Mouse (Mus musculus) left cerebral cortex, adult 9 months (tissue): Measurements from ENCODE around the gene Hmcn2.

ENCODE experiments used
- DNase-seq, 2 experiments: peaks; one replicate each; pipeline ENCODE4 v3.0.0; 2022; ENCODE audit warnings: low spot score in 2 of 2

The Hmcn2 gene

DNA sequence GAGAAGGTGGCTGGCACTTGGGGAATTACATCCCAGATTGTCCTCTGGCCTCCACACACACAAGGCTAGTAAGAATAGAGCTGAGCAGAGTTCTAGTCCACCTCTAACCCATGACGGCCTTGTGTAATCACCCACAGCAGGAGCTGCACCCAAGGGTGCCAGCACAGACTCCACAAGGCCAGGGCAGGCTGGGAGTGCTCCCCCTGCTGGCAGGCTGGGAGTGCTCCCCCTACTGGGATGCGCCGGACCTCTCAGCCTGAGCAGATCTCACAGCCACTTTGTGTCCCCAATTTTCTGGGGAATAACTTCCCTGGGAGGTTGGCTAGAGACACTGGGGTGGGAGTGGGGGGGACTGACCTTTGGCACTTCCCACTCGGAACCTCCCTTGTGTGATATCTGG, 68.7 kb downstream of the Hmcn2 start:
- DNase-seq: no peak

GRCm38 (mm10) chr2:31416968-31417367, 102.8 kb downstream of the Hmcn2 start:
- no peak for DNase-seq

DNA sequence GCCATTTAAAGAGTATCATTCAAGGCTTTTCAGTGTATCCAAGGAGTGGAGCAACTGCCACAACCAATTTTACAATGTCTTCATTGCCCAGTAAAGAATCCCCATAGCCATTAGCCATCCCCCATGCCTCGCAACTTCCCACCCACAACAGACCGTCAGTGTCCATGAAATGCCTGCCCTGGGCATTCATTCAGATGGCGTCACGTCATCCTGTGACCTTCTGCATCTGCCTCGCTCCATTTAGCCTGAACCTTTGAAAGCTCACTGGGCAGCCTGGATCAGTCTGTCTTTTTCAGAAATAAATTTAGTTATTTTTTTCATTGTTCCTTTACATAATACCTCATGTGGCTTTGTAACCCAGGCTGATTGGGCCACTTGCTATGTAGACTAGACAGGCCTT, 103.8 kb downstream of the Hmcn2 start:
- DNase-seq: no peak

DNA sequence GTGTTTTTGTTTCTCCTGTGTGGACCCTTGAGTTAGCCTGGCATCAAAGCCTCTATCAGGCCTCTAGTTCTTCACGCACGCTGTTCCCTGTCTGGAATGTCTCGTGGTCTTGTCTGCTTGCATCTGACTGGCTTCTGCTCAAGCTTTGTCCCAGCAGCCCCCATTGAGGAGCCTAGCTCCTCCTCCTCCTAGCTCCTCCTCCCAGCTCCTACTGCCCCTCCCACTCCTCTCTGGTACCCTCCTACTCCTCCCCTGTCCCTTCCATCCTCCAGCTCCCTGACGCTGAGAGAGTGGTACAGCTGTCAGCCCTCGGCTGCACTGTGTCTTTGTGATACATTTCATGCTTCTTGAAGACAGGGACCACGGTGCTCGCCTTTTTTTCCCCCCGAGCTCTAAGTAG, 104.4 kb downstream of the Hmcn2 start:
- no peak for DNase-seq

GRCm38 (mm10) chr2:31420914-31421313, 106.7 kb downstream of the Hmcn2 start:
- peak in 1 of 2 experiments; percentile 14 for DNase-seq

- DNase-seq: no peak
Observed at GRCm38 (mm10) chr2:31422576-31422975, 108.4 kb downstream of the Hmcn2 start.

GRCm38 (mm10) chr2:31431477-31431876, 117.3 kb downstream of the Hmcn2 start:
- no peak for DNase-seq

- no peak for DNase-seq
Observed at GRCm38 (mm10) chr2:31434746-31435145, 120.5 kb downstream of the Hmcn2 start.

DNA sequence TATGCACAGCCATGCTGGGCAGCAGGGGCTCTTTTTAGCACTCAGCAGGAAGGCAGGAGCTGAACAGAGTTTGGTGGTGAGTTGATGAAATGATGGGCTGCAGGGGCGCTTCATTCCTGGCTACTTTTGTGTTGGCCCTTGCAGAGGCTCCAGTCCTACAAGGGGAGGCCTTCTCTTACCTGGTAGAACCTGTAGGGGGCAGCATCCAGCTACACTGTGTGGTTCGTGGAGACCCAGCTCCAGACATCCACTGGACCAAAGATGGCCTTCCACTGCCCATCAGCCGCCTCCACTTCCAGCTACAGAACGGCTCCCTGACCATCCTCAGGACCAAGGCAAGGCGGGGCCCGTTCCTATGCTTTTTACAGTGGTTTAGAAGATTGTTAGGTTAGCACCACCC, 121.4 kb downstream of the Hmcn2 start:
- peak in 1 of 2 experiments; percentile 48 for DNase-seq

- DNase-seq: no peak
Observed at GRCm38 (mm10) chr2:31437480-31438245, 123.4 kb downstream of the Hmcn2 start.

DNA sequence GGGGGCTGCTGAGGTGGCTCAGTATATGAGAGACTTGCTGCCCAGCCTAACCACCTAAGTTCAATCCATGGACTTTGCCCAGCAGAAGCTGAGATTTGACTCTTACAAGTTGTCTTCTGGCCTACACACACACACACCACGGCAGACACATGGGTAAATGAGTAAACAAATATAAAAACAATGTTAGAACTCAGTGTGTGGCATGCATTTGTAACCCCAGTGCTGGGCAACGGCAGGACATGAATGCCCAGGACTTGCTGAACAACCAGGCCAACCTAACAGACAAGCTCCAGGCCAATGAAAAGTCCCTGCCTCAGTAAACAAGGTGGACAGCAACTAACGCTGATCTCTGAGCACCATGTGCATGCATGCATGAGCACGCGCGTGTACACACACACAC, 125.4 kb downstream of the Hmcn2 start:
- no peak for DNase-seq

GRCm38 (mm10) chr2:31442480-31443160, 128.4 kb downstream of the Hmcn2 start:
- peak; percentile 57 to 69 for DNase-seq

- no peak for DNase-seq
Observed at GRCm38 (mm10) chr2:31446036-31446435, 131.8 kb downstream of the Hmcn2 start.

GRCm38 (mm10) chr2:31446456-31446855, 132.2 kb downstream of the Hmcn2 start:
- no peak for DNase-seq

DNA sequence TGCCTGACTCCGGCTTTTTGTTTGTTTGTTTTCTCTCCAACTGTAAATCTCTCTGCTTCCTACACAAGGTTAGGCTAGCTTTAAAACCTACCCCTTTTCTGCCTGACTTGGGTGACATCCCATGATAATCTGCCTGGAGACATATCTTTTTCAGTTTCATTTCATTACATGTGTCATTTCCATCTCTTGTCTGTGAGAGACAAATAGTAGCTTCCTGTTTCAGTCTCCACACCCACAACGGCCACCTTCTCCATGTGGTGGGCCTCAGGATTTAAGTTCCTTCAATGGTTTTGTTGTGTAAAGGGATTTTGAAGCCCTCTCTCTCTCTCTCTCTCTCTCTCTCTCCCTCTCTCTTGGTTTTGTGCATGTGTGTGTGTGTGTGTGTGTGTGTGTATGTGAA, 133.3 kb downstream of the Hmcn2 start:
- no peak for DNase-seq

- DNase-seq: no peak
Observed at GRCm38 (mm10) chr2:31448756-31449440, 134.7 kb downstream of the Hmcn2 start.

- peak; percentile 49 to 56 for DNase-seq
Observed at GRCm38 (mm10) chr2:31449441-31449815, 135.2 kb downstream of the Hmcn2 start.

- DNase-seq: no peak
Observed at GRCm38 (mm10) chr2:31449902-31450301, 135.7 kb downstream of the Hmcn2 start.

DNA sequence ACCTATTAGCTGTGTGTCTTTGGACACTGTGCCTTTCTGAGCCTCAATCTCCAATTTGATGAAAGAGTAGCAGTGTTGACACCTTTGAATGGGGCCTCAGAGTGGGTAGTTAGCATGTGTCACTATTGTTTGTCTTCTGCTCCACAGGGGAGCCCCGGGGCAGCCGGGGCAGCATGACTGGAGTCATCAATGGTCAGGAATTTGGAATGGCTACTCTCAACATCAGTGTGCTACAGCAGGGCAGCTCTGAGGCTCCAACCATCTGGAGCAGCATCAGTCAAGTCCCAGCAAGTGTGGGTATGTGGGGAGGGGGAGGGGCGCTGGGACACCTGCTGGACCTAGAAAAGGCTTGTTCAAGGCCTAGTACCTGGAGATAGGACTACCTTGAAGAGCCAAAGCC, 136.4 kb downstream of the Hmcn2 start:
- no peak for DNase-seq

DNA sequence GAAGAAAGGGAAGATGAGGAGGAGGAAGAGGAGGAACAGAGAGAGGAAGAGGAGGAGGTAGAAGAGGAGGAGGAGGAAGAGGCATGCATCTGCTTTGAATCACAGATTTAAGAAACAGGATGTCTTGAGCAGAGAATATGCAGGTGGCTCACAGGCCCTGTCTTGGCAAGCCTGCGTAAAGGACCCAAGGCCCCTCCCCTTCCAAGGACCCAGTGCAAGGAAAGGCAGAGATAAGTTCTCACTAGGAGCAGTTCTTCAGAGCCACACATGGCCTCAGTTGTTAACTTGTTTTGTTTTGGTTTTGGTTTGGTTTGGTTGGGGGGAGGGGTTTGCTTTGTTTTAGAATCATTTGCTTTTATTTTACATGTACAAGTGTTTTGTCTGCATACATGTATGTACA, 137.3 kb downstream of the Hmcn2 start:
- DNase-seq: no peak

- no peak for DNase-seq
Observed at GRCm38 (mm10) chr2:31453011-31453410, 138.8 kb downstream of the Hmcn2 start.

- no peak for DNase-seq
Observed at GRCm38 (mm10) chr2:31453559-31454177, 139.5 kb downstream of the Hmcn2 start.
